Mouse (Mus musculus): ENCODE results near the gene Xaf1. TPM values are rescaled to one million over a fixed set of nuclear protein-coding genes. Genes with fewer than 3 reads are reported as not detected.

The Xaf1 gene
- total and polyA plus RNA-seq, 3 experiments, result 2.5 to 9.6 (median 4.1) TPM

DNA sequence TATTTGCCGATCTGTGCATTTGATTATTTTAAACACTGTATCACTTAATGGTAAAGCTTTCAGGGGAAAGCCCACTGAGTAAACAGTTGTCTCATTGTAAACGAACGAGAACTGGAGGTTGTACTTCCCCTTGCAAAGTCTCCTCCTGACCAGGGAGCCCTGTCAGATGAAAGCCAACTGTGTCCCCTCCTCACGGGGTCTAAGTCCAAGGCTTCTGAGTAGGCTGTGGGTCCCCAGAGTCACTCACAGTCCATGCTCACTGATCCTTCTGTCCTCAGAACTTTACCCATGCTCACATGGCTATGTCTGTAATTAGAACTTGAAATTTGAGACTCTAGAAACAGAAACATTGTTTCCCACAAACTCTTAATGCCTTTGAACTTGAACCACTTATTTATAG lies 48.2 kb downstream of the Xaf1 start:
- TF ChIP-seq USF2 (conservative IDR thresholded peaks at IDR 0.05; ENCODE audit: low read depth, low read length) (no peak), JUN (IDR thresholded peaks at IDR 0.05; ENCODE audit: insufficient read depth, low read depth, low read length) (no peak), CHD1 (IDR thresholded peaks at IDR 0.05; ENCODE audit: low read depth, low read length) (no peak), MEF2A (IDR thresholded peaks at IDR 0.05; ENCODE audit: borderline replicate concordance, low read depth, low read length) (no peak), EP300 (IDR thresholded peaks at IDR 0.05; ENCODE audit: low read length) (no peak), MAZ (IDR thresholded peaks at IDR 0.05; ENCODE audit: low read depth, low read length) (no peak), TBP (conservative IDR thresholded peaks at IDR 0.05; ENCODE audit: low read depth, low read length) (no peak), CHD2 (IDR thresholded peaks at IDR 0.05; ENCODE audit: low read length) (no peak), NRF1 (IDR thresholded peaks at IDR 0.05; ENCODE audit: low read depth, low read length) (no peak), CTCF (conservative IDR thresholded peaks at IDR 0.05 in 1 of 2, IDR thresholded peaks at IDR 0.05 in 1 of 2; ENCODE audit: low read depth in 2 of 2, low read length in 2 of 2) (no peak), JUND (conservative IDR thresholded peaks at IDR 0.05; ENCODE audit: low read depth, low read length) (no peak), SMC3 (IDR thresholded peaks at IDR 0.05; ENCODE audit: low read depth, low read length) (no peak), UBTF (IDR thresholded peaks at IDR 0.05; ENCODE audit: low read depth, low read length) (no peak)
- in situ Hi-C loops (cut with MboI; ENCODE audit: low pct_ligation_motif_present, low pct_unique_long_range_greater_than_20kb, low sequenced_read_pairs) (loop anchor here (5.0 kb wide), 1 partner anchor 193 kb away; no protein-coding TSS in a partner anchor), dilution Hi-C loops (cut with MboI; ENCODE audit: extremely low pct_ligation_motif_present, extremely low pct_unique_long_range_greater_than_20kb, low sequenced_read_pairs) (no loop called here)
- H3K4me1 ChIP-seq (ENCODE audit: control insufficient read depth in 1 of 2, insufficient read depth in 2 of 2), result peaks cover 0 to 3% of the 10 kb centered on the region in 2 experiments; a peak in 1 of 4 replicates
- peaks cover 2% of the 10 kb centered on the region for H3K9me3 ChIP-seq (replicated peaks; ENCODE audit: low read length)
- no peak overlapping the region for H3K4me2 ChIP-seq (ENCODE audit: insufficient read depth, low read depth, poor library complexity, severe bottlenecking)
- H3K36me3 ChIP-seq (replicated peaks in 1 of 2; ENCODE audit: control insufficient read depth in 1 of 2, insufficient read depth in 1 of 2, low read length in 1 of 2), result no peaks in the 10 kb centered on the region
- no peaks in the 10 kb centered on the region for H3K79me2 ChIP-seq (replicated peaks; ENCODE audit: control insufficient read depth, extremely low read depth, insufficient read depth, poor library complexity, severe bottlenecking)
- no peak overlapping the region for H3K4me3 ChIP-seq (replicated peaks in 1 of 3; ENCODE audit: low read depth in 2 of 3, low read length in 2 of 3, poor library complexity in 1 of 3)
- H3K27ac ChIP-seq (ENCODE audit: insufficient read depth, low read depth), result no peak overlapping the region
- DNase-seq (ENCODE audit: extremely low read depth), result no peak
- H3K9ac ChIP-seq (ENCODE audit: insufficient read depth, low read depth), result no peak overlapping the region
- H3K27me3 ChIP-seq (replicated peaks), result peaks cover 9% of the 10 kb centered on the region

DNA sequence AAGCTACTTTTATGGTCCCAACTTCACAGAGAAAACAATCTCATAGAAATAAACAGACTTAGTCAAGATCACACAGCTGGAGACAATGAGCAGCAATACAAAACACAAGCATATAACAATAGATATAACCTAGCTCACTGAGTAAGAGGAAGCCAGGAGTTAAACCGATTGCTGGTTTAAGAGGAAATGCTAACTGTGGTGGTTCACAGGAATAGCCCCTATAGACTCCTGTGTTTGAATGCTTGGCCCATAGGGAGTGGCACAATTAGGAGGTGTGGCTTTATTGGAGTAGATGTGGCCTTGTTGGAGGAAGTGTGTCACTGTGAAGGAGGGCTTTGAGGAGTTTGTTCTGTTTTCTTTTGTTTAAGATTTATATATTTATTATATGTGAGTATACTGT lies 50.8 kb downstream of the Xaf1 start:
- Histone ChIP-seq H3K4me3 (replicated peaks in 1 of 3; ENCODE audit: low read depth in 2 of 3, low read length in 2 of 3, poor library complexity in 1 of 3) (no peak overlapping the region), H3K4me1 (ENCODE audit: control insufficient read depth in 1 of 2, insufficient read depth in 2 of 2) (peaks cover 3 to 4% of the 10 kb centered on the region in 2 experiments; a peak in 2 of 4 replicates), H3K36me3 (replicated peaks in 1 of 2; ENCODE audit: control insufficient read depth in 1 of 2, insufficient read depth in 1 of 2, low read length in 1 of 2) (no peaks in the 10 kb centered on the region), H3K4me2 (ENCODE audit: insufficient read depth, low read depth, poor library complexity, severe bottlenecking) (no peak overlapping the region), H3K9me3 (replicated peaks; ENCODE audit: low read length) (no peaks in the 10 kb centered on the region), H3K27ac (ENCODE audit: insufficient read depth, low read depth) (no peak overlapping the region), H3K27me3 (replicated peaks) (peaks cover 21% of the 10 kb centered on the region), H3K79me2 (replicated peaks; ENCODE audit: control insufficient read depth, extremely low read depth, insufficient read depth, poor library complexity, severe bottlenecking) (no peaks in the 10 kb centered on the region), H3K9ac (ENCODE audit: insufficient read depth, low read depth) (no peak overlapping the region)
- TF ChIP-seq USF1 (IDR thresholded peaks at IDR 0.05; ENCODE audit: low read depth, low read length) (no peak), ELF1 (IDR thresholded peaks at IDR 0.05; ENCODE audit: low read depth, low read length) (no peak), JUND (conservative IDR thresholded peaks at IDR 0.05; ENCODE audit: low read depth, low read length) (no peak), UBTF (IDR thresholded peaks at IDR 0.05; ENCODE audit: low read depth, low read length) (no peak), MEF2A (IDR thresholded peaks at IDR 0.05; ENCODE audit: borderline replicate concordance, low read depth, low read length) (no peak), MYC (IDR thresholded peaks at IDR 0.05; ENCODE audit: low read depth, low read length) (no peak), TCF12 (IDR thresholded peaks at IDR 0.05; ENCODE audit: low read depth, low read length) (no peak), MAFK (IDR thresholded peaks at IDR 0.05; ENCODE audit: insufficient replicate concordance, low read length) (no peak), MAZ (IDR thresholded peaks at IDR 0.05; ENCODE audit: low read depth, low read length) (no peak), RAD21 (IDR thresholded peaks at IDR 0.05; ENCODE audit: low read depth, low read length) (no peak)
- no peak for DNase-seq (ENCODE audit: extremely low read depth)
- dilution Hi-C loops (cut with MboI; ENCODE audit: extremely low pct_ligation_motif_present, extremely low pct_unique_long_range_greater_than_20kb, low sequenced_read_pairs) (no loop called here), in situ Hi-C loops (cut with MboI; ENCODE audit: low pct_ligation_motif_present, low pct_unique_long_range_greater_than_20kb, low sequenced_read_pairs) (loop anchor here (5.0 kb wide), 1 partner anchor 190 kb away; no protein-coding TSS in a partner anchor)

Data from CH12.LX (cell line).